Mouse (Mus musculus) liver, adult 2 months (tissue): ENCODE data around the gene Epc2.

Experiments
- CTCF ChIP-seq: fragments of 200-500 bp; IDR thresholded peaks from 2 replicates; pipeline ENCODE4 v1.5.1; 2011; ENCODE audit warnings: low read depth, low read length, control low read depth
- POLR2A ChIP-seq: fragments of 200-500 bp; IDR thresholded peaks from 2 replicates; pipeline ENCODE4 v1.6.1; 2011; ENCODE audit warnings: low read length, control low read depth; ENCODE audit not compliant: insufficient read depth; ENCODE audit errors: extremely low read depth

GRCm38 (mm10) chr2:49558361-49558760, 107.1 kb downstream of the Epc2 start:
- TF ChIP-seq POLR2A (no peak), CTCF (no peak)
